Mouse (Mus musculus) urinary bladder, adult 18-20 months (tissue): ENCODE results near the gene Tnr.

Experiments
- DNase-seq, 2 experiments: peaks; one replicate each; pipeline ENCODE4 v3.0.0; 2022; ENCODE audit warnings: low spot score in 2 of 2, mixed read lengths in 2 of 2

Tnr gene

GRCm38 (mm10) chr1:159523578-159523977, at the start of gene Tnr:
Gene Tnr (plus strand): TSS chr1:159523769.
- peak in 1 of 2 experiments; percentile 10 for DNase-seq

GRCm38 (mm10) chr1:159489853-159490435, 33.6 kb upstream of the Tnr start:
- no peak for DNase-seq

GRCm38 (mm10) chr1:159492536-159492935, 31.0 kb upstream of the Tnr start:
- no peak for DNase-seq

- no peak for DNase-seq
Observed at GRCm38 (mm10) chr1:159493720-159494499, 29.7 kb upstream of the Tnr start.

GRCm38 (mm10) chr1:159498236-159498635, 25.3 kb upstream of the Tnr start:
- no peak for DNase-seq

- DNase-seq = no peak
Observed at GRCm38 (mm10) chr1:159499806-159500460, 23.6 kb upstream of the Tnr start.

GRCm38 (mm10) chr1:159501911-159502310, 21.7 kb upstream of the Tnr start:
- DNase-seq = no peak

- no peak for DNase-seq
Observed at GRCm38 (mm10) chr1:159510667-159511066, 12.9 kb upstream of the Tnr start.

GRCm38 (mm10) chr1:159517647-159518046, 5.9 kb upstream of the Tnr start:
- DNase-seq = no peak

- no peak for DNase-seq
Observed at GRCm38 (mm10) chr1:159519206-159519605, 4.4 kb upstream of the Tnr start.

GRCm38 (mm10) chr1:159523069-159523468, 500 bp upstream of the Tnr start:
- no peak for DNase-seq

- peak; percentile 9 to 44 for DNase-seq
Observed at GRCm38 (mm10) chr1:159524051-159524549, 531 bp downstream of the Tnr start.

- no peak for DNase-seq
Observed at GRCm38 (mm10) chr1:159532841-159533569, 9.4 kb downstream of the Tnr start.

GRCm38 (mm10) chr1:159535582-159535981, 12.0 kb downstream of the Tnr start:
- no peak for DNase-seq

GRCm38 (mm10) chr1:159537541-159537940, 14.0 kb downstream of the Tnr start:
- DNase-seq = no peak

- DNase-seq = no peak
Observed at GRCm38 (mm10) chr1:159538076-159538475, 14.5 kb downstream of the Tnr start.

GRCm38 (mm10) chr1:159545470-159546145, 22.0 kb downstream of the Tnr start:
- DNase-seq = no peak

- no peak for DNase-seq
Observed at GRCm38 (mm10) chr1:159551036-159551435, 27.5 kb downstream of the Tnr start.

GRCm38 (mm10) chr1:159551591-159552442, 28.2 kb downstream of the Tnr start:
- DNase-seq = no peak

- DNase-seq = no peak
Observed at GRCm38 (mm10) chr1:159561616-159562015, 38.0 kb downstream of the Tnr start.
